Mouse (Mus musculus): Measurements from ENCODE around the gene Slc38a3.

Gene Slc38a3

DNA sequence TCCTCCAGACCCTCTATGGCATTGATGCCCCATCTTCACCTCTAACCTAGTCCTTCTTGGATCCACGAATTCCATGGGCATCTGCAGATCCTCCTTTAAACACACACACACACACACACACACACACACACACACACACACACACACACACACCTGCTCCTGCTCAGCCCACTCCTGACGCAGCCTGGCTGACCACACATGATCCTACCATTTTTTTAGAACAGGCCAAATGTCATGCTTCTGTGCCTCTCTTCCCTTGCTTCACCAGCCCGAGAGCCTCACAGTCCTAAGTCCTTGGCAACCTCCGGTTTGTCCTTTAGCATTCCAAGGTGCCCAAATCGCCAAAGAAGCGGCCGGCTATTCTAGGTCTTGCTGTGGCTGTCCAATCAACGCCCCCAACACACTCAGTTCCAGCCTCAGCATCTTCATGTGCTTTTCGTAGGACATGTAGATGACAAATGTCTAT, at the start of gene Slc38a3:
TSS of gene Slc38a3 (minus strand) at position 51 of the 466 bp plus-strand sequence.
- no peak for DNase-seq (ENCODE audit: low spot score)

DNA sequence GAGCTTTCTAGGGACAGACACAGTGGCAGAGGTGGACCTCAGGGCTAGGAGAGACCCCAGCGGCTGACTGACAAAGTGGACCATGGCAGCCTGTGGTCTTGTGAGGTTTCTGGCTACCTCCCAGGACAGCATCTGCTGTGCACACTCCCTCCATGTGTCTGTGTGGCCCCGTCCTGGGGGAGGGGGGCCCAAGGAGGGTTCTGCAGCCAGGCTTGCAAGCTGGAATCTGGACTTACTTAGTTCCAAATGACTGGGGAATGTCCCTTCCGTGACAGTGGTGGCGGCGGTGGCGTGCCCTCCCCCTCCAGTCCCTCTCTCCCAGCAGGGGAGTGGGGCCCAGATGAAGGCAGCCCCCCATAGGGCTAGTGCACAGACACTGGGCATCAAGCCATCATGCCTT, 47.6 kb upstream of the Slc38a3 start:
- no peak for DNase-seq (ENCODE audit: low spot score)

DNA sequence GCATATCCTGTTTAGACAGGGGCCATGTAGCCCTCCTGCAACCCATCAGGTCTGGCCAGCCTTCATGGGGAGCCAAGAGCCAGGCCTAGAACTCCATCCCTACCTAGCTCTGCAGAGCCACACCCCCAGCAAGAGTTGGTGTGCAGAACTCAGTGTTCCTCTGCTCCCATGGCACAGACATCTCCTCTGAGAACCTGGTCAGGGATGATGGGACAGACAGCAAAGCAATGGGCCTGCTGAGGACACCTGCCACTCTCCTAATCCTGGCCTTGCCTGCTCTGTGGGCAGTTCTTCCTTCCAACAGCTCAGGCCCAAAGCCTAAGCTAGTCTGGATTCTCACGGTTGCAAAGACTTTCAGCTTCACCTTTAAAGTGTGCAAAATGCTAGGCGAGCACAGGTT, 46.3 kb upstream of the Slc38a3 start:
- DNase-seq (ENCODE audit: low spot score): no peak

DNA sequence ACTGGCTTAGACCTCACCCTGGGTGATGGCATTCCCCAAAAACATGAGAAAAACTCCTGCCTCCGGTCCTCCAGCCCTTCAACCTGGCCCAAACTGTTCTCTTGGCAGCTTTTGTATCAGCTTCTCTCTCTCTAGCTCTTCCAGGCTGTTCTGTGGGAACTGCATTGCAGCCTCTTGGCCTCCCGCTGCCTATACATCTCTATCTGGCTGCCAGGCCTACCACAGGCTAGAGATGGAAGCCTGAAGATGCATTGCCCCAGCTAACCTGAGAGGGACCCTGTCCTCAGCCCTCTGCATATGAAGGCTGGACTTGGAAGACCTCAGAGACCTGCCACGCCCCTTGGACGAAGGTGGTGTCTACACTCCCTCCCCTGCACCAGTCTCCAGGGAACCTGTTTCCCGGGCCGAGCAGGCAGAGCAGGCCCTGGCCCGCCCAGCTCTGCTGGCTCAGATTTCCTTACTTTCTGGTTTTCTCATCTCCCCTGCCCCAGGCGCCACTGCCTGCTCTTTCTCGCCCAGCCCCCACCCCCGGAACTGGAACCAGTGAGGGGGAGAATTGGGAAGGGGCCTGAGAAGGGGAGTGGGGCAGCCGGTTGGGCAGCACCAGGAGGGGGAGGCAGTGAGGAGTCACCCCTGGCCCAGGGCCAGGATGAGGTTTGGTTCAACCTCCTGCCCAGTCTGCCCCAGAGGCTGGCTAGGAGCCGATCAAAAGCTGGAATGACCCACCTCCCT, 45.1 kb upstream of the Slc38a3 start:
- DNase-seq (ENCODE audit: low spot score): peak; percentile 68

DNA sequence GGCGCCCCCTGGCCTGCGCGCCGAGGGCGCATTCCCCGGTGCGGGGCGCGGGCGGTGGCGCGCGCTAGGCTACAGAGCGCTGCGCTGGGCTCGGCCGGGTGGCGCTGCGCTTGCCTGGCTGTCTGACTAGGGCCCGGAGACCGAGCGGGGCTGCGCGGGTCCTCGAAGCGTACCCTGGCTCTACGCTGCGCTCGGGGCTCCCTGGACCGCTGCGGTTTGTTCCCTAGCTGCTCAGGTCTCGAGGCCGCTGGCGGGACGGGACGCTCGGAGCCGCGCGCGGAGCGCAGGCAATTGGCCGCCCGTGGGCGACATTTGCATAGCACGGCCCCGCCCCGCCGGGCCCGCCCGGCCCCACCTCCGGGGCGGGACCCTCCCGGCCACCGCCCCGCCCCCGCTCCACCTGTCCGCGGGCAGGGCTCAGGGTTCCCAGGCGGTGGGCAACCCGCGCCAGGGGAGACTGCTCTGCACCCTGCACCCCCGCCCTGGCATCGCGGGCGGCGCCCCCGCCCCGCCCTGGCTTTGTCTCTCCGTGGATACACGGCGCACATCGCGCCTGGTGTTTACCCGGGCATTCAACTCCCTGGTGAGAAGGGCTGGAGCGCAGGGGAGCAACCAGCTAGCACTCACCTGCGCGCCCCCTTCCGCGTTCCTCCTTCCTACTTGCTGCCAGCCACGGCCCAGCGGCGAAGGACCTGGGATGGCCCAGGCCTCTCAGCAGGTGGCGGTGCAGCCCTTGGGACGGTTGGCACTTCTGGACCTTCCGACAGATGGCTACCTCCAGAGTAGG, 40.6 kb upstream of the Slc38a3 start, which contains the start of gene Sema3f:
TSS of gene Sema3f (minus strand) at position 779 of the 787 bp plus-strand sequence.
- peak; percentile 83 for DNase-seq (ENCODE audit: low spot score)

DNA sequence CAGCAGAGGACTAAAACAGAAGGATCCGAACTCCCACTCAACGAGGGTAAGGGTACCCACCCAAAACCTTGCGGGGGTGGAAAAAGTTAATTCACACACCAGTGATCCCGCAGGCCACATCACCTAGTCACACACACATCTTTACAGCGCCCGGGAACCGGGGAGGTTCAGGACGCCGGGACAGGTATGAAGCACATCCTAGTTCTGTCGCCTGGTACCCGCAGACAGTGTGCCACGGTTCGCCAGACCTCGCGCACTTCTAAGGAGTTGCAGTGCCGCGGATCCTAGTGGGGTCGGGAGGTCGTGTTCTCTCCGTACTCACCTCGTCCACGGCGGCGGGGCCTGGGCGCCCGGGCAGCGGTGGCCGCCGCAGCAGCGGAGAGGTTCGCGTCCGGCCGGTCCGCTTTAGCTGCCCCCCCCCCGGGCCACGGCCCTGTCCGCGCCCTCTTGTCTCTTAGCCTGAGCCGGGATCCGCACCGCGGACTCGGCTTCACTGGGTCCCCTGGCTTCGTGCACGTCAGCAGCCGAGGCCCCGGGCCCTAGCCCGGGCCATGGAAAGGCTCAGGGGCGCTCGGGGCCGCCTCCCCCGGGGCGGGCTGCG, 39.9 kb upstream of the Slc38a3 start:
- DNase-seq (ENCODE audit: low spot score): peak; percentile 35

DNA sequence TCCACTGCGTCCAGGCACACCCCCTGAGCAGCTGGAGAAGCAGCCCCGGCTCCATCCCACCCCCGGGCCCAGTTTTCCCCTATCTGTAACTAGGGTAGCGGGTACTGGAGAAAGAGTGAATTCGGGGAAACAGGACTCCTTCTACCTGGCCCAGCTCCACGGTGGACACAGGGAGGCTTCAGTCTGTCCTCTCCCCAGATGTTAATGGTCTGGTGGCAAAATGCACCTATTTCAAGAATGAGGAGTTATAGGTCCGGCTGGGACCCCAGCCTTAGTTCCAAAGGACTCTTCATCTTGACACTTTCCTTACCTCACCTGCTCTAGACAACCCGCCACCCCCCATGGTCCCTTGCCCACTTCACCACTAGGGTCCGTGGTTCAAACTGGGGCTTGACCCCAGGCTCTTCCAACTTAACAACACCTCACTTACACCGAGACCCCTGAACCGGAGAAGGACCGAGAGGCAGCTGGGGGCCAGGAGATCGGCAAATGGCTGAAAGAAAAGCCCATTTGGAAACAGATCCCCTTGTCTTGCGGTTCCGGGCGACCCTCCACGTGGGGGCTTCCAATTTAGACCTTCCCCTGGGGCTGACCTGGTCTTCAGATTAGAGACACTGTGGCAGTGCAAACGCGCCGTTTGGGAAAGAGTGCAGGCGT, 39.2 kb upstream of the Slc38a3 start:
- DNase-seq (ENCODE audit: low spot score): no peak

DNA sequence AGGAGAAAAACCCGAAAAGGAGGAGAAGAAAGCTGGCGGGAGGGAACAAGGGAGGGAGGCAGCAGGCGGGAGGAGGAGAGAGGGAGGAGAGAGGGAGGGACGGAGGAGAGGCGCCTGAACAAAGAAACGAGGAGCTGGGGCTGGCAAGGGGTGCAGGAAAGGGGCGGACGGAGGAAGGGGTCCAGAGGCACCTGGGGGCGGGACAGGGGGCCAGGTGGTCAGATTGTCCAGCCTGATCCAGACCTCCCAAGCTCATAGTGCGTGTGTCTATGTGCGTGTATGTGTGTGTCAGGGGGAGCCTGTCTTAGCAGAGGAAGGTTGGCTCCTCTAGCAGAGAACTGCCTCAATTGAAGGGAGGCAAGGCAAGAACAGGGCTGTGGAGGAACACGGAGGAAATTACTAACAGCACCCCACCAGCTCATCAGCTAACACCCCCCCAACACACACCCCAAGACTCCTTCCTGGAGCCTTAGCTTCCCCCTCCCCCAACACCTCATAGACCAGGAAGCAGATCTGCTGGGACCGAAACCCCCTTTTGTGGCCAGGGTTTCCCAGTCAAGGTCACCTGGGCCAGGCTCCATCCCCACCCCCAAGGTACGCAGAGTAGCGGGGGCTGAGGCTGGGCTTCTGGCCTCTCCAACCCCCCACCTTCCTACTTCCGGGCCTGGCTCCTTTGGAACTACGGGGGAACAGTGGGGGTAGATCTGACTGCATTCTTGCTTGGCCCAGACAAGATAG, 38.5 kb upstream of the Slc38a3 start:
- DNase-seq (ENCODE audit: low spot score): peak; percentile 43

DNA sequence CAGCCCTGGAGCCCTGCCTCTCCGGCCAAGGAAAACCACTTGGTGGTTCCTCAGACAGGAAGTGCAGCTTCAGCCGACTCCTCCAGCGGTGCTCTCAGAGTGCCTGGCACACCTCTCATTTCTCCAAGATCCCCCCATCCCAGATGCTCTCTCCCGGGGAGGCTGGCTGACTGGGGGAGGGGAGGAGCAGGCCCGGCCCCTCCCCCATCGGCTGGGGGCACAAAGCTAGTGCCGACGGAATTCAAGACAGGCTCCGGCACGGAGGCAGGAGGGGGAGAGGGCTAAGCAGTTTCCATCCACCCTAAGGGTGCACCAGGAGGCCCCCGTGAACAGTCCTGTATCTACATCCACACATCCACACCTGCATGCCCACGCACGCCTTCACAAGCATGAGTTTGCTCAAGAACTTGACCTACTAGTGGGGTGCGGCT, 37.5 kb upstream of the Slc38a3 start:
- DNase-seq (ENCODE audit: low spot score): peak; percentile 66

DNA sequence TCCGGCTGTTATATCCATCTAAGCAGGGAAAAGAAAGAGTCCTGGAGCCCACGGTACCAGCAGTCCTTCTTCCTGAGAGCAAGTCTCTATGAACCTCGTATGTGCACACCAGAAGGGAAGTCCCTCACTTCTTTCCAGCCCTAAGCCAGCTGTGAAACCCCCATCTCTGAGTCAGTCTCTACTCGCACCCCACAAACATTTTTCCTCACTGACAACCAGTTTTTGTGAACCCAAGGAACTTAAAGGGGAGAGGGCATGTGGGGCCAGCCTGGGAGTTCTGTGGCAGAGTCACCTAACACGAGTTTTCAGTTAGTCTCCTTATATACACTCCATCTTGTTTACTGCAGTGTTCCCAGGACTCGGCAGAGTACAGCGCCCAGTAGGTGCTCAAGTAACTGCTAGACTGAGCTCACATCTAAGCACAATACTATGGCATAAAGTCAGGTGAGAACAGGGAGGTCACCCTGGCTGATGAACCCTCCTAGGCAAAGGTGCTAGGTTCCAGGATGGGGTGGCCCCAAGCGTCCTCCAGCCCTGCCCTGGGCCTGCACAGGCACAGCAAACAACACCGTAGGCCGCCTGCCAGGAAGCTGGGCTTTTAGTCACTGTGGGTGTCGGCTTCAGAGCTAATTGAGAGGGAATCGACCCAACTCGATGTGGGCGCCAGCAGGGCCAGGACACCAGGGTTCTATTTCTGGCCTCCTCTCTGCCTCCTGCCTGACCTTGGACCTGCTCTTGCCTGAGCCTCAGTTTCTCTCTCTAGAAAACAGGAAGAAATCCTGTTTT, 34.2 kb upstream of the Slc38a3 start:
- DNase-seq (ENCODE audit: low spot score): no peak

DNA sequence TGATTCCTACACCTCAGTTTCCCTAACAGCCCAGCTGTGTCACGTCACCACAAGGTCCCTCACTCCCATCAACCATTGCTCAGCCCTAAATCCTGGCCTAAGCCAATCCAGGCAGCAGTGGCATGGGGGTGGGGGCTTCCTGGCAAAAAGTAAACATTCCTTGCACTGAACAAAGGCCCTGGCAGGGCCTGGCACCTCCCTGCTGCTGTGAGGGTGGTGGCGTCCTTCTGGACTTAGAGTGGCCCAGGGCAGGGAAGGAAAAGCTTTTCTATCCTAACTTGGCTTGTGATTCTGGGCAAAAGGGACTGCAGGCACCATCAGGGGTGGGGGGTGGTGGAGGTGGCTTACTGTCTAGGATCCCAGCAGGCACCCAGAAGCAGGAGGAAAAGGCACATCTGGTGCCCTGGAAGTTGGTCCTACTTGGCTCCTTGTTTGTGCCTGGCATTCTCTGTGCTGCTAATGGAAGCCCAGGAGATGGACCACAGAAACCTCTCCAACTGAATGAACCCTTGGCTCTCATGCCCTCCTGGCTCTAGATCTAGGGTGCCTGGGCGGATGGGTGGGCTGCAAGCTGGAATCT, 33.4 kb upstream of the Slc38a3 start:
- no peak for DNase-seq (ENCODE audit: low spot score)

DNA sequence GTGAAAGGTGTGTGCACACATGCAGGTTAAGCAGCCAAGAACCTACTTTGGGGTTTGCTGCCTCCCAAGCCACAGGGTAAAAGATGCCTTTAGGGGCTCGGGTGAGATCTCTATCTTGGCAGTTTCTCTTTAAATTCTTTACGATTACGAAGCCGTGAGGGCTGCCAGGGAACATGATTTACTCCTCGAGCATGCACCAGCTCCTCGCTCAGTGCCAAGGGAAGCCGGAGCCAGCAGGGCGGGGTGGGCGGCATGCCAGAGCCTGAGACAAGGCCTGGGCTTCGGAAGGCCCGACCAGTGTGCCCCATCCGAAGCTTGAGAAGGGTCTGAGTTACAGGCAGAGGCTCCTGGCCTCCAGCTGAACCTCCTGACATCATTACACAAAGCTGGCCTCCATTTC, 32.3 kb upstream of the Slc38a3 start:
- no peak for DNase-seq (ENCODE audit: low spot score)

DNA sequence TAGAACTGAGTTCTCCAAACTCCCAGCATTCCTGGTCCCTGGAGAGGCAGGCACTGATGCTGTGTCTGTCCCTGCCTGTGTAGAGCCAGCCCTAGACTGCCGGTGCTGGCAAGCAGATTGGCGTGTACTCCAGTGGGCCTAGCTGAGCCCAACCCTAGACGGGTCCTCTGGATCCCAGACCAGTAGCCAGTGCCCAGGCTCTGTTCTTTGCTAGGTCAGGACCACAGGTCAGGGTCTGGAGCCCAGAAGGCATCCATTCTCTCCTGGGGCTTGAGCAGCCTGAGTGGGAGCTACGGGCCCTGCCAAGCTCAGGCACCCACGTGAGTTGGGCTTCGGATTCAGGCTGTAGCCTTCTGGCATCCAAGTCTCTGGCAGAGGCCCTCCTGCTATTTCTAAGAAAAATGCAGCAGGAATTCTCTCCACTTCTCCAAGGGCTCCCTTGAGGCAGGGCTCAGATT, 30.8 kb upstream of the Slc38a3 start:
- peak; percentile 24 for DNase-seq (ENCODE audit: low spot score)

DNA sequence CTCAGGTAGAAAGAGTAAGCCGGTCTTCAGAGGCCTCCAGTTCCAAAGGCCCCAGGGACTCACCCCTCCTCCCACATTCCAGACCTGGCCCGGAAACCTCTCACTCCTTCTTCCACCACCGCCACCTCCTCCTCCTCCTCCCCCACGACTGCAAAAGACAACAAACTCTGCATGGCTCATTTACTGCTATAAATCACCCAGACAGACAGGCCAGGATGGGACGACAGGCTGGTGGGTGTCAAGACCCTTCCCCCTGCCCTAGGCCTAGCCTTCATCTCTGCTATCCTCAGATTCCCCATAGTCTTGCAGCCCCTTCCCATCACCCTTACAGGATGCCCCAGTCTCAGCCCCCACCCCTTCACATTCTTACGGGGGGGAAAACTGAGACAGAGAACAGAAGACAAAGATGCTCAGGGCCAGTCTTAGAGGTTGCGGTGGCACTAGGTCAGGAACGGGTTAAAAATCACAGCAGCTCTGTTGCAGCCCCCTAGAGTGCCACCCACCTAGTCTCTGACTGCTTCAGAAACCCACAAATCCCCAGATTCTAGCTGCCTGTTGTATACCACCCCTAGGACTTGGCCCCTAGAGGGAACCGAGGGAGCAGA, 30.1 kb upstream of the Slc38a3 start:
- peak; percentile 78 for DNase-seq (ENCODE audit: low spot score)

DNA sequence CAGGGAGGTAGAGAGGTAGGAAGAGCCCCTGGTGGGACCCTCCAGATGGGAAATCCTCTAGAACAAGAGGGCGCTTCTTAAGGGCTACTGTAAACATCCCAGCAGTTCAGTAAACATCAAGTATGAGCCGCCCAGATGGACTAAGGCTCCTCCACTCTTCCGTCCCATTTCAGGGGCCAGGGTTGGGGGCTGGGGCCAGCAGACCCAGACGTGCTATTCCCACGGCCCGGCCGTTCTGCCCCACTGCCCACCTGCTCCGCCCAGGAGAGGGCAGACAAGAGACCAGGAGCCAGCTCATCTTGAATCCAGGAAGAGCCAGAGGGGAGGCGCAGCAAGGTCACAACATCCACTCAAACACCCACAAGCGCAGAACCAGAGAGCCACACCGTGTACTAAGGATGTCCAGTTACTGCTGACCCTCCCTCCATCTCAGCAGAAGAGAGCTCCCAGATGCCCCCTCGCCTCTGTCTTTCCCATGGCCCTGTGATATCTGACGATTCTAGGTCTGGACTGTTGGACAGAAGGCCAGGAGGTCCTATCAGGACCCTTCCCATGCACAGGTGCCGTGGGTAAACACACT, 29.4 kb upstream of the Slc38a3 start:
- peak; percentile 43 for DNase-seq (ENCODE audit: low spot score)

DNA sequence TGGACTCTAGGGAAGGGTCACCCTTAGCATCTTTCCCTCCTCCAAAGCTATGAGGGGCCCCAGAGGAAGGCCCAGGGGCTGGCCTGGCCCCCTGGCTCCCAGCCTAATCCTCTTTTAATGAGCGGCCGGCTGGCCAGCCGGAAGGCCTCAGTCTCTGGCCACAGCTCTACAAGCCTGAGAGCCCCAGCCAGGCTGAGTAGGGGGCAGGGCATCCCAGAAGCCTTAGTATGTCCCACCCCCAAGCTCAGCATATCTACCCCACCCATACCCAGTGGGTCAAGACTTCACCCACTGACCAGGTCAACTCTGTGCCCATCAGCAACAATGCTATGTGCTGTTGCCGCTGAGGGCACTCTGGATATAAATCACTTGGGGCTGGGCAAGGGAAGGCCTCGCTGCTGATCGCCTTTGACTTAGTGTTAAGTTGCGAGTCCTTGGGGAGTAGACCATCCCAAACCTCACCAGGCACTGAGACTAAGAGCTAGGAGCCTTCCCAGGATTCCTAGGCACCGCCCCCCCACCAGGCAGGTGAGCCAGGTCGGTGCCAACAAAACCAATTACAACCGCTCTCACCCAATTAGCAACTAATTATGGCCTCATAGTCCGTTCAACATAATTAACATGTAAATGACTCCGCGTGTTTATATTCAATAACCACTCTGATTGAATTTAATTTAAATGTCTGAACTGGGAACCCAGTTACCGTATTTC, 28.6 kb upstream of the Slc38a3 start:
- DNase-seq (ENCODE audit: low spot score): no peak

DNA sequence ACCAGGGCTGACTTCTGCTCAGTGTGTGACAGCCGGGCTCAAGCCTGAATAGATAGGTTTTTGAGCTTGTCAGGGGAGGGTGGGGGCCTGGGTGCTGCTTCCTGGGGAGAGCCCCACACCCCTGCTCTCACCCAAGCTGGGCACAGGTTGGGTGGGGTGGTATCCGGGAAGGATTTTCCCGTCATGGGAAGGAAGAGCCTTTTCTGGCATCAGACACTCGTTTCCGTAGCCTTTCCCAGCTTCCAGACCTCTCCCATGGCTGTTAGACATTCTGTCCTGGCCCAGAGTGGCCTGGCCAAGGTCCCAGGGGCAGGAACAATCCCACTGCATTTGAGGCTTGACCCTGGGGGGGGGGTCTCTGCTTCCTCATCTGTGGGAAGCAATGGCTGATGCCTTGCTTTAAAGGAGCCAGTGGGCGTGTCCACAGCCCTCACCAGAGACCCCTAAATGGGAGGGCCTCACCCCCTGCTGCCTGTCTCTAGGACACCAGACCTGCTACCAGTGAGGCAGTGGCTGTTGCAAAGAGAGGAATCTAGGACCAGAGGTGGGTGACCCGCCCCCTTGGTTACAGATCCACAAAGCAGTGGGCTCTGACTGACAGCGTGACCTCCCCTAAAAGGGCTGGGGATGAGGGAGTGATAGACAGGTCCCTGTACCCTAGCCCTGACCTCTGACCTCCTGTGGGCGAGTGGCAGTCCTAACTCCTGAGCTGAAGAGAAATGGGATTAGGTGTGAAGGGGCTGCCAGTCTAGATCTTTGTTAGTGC, 27.7 kb upstream of the Slc38a3 start:
- DNase-seq (ENCODE audit: low spot score): no peak

DNA sequence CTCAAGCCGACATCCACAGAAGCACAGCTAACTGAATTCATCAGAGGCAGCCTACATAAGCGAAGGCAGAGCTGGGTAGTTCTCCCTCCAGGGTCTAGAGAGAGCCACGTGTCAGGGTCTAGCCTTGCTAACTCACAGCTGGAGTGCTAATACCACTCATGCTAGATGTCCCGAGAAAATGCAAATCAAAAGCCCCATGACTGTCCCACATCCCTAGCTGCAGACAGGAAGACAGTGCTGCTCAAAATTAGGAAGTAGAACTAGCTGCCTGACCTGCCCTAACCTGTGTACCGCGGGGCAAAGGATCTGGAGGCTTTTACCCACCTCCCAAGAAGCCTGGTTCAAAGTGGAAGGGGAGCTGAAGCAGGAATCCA, 26.8 kb upstream of the Slc38a3 start:
- no peak for DNase-seq (ENCODE audit: low spot score)
